Mouse (Mus musculus) megakaryocyte-erythroid progenitor cell, adult 5 weeks (primary cell): Measurements from ENCODE around the gene Abhd6. TPM values are rescaled to one million over a fixed set of nuclear protein-coding genes. Genes with fewer than 3 reads are reported as not detected.

ENCODE experiments used
- polyA plus RNA-seq: library from polyadenylated mRNA; stranded (reverse); fragments of >175 nt; gene quantifications from 2 replicates; pipeline ENCODE4 v1.2.3, GENCODE M21; 2012

Abhd6 gene
- 0.09 and 0.16 TPM in 2 replicates for polyA plus RNA-seq

DNA sequence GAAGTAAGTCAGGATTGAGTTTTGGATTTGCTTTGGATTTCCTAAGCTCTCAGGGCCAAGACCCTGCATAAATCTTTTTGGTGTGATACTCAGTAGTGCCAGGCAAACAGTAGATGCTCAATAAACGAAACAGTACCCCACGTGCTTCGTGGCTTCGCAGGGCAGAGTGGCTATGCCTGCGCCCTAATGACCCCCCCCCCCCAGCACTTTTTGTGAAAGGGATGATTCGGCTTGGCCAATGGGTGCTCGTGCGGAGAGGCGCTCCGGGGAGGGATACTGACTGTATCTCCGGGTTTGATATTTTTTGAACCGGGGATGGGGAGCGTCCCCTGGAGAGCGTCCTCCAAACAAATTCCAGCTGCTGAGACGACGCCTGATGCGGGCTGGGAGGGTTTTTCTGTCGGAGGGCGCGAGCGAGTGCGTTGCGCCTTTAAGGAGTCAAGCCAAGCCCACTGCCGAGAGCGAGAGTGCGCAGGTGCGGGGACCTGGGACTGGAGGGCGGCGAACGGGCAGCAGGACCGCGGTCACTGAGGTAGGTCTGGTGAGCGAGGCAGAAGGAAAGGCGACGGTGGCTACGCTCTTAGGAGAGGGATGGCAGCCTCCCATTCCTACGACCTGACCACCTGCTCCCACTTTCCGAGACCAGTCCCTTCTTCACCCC lies at the start of gene Abhd6:
Abhd6 (plus strand) TSS at position 471 of the 661 bp plus-strand sequence.

DNA sequence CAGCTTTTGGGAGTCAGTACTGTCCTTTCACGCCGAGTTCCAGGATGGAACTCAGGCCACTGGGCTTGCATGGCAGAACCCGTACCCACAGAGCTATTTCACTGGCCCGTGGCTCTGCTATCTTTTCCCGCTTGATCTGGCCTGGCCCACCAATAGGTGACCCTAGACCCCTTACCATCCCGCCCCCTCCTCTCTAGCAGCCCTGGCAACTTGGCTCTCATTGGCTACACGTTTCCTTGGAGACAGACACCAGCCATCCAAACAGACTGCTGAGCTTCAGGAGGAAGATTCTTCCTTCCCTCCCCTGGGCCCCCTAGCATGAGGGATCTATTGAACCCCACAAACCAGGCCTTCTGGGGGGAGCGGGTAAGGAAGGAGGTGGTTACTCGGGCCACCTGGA lies 45.7 kb upstream of the Abhd6 start, which contains the start of gene Gm45521:
Gm45521 (plus strand) TSS at position 240 of the 400 bp plus-strand sequence.

DNA sequence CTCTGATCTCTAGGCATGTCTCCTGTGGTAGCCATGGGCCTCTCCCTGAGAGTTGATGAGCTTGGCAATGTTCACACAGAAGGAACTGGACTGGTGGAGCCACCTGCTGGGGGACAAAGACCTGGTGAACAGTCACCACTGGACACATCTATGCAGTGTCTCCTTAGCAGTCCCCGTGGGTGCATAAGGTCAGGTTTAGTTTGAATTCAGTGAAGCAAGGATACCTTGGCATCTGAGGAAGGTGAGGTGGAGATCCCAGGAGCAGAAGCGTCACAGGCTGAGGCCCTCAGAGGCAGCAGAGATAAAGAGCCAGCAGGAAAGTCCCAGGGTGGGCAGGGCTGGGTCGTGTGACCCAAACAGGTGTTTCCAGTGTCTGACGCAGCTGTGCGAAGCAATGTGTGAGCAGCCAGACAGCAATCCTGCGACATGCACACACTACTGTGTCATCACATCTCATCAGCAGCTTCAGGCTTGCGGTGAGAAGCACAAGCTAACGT lies 8.4 kb upstream of the Abhd6 start, which contains the start of gene Dnase1l3:
Dnase1l3 (minus strand) TSS at position 303 of the 497 bp plus-strand sequence.

DNA sequence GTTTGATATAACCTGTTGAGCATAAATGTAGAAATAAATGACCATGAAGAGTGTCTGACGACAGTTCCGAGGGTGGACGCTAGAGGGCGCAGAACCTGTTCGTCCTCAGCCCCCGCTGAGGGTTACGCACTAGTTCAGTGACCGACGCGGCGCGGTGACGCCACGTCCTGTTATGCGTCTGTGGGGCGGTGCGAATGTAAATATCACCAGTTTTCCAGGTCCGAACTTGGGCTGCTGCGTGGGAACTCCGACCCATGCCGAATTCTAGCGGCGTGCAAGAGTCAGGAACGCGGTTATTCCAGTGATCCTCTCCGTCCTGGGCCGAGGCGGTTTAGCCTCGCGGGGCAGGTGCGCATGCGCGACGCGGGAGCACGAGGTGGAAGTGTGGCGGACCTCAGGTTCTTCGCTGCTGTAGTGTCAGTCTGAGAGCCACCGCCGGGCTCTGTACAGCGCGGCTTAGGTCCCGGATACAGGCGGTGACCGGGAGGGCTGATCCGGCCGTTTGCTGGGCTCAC lies 77.5 kb downstream of the Abhd6 start, which contains the start of gene Rpp14:
Rpp14 (plus strand) TSS at position 203 of the 515 bp plus-strand sequence.

DNA sequence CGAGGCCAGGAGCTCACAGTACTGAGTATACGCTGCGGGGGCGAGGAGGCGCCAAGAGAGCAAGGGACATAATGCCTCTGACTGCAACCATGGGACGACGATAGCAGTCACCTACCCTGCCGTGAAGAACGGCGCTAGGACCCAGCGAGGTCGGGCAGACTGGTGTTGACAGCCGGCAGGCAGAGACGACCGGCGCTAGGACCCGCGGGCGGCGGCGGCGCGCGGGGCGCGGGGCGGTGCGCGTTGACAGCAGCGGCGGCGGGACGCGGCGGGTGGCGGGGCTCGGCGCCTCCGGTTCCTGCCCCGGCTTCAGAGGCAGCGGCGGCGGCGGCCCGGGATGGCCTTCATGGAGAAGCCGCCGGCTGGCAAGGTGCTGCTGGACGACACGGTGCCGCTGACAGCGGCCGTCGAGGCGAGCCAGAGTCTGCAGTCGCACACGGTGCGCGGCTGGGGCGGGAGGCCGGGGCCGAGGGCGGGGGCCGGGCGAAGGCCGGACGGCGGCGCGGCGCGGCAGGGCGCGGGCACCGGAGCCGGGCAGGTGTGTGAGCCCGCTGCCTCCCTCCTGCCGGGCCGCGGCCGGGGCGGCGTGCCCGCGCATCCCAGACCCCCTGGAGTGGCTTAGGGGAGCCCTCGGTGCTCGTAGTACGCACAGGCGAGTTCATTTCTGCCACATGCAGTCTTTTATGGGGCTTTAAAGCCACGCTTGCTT lies 95.4 kb downstream of the Abhd6 start, which contains the start of gene Pxk:
Pxk (plus strand) TSS at position 234 of the 709 bp plus-strand sequence.

Other genes with a start within 250 kb of the Abhd6 start
- gene Gm26661, start 211.3 kb upstream of the Abhd6 start, polyA plus RNA-seq, result not detected in 2 replicates
- gene Flnb, start 184.9 kb upstream of the Abhd6 start, polyA plus RNA-seq, result 7.3 and 10.4 TPM in 2 replicates
- 0.14 TPM in 1 of 2 replicates, not detected in the other for gene Gm45521, start 45.6 kb upstream of the Abhd6 start, polyA plus RNA-seq
- gene Dnase1l3, start 8.3 kb upstream of the Abhd6 start, polyA plus RNA-seq, result 0.01 TPM in 1 of 2 replicates, not detected in the other
- gene Rpp14, start 77.5 kb downstream of the Abhd6 start, polyA plus RNA-seq, result 3.5 and 3.6 TPM in 2 replicates
- gene Pxk, start 95.3 kb downstream of the Abhd6 start, polyA plus RNA-seq, result 8.7 and 8.8 TPM in 2 replicates
- gene Pdhb, start 170.1 kb downstream of the Abhd6 start, polyA plus RNA-seq, result 88.2 and 108 TPM in 2 replicates
- 1.1 and 1.4 TPM in 2 replicates for gene Kctd6, start 211.2 kb downstream of the Abhd6 start, polyA plus RNA-seq